Mouse (Mus musculus) C2C12 (cell line): ENCODE results near the gene Man2a2.

ENCODE experiments used
- CEBPB ChIP-seq: IDR thresholded peaks from one replicate; pipeline ENCODE4 v1.6.1; 2011; ENCODE audit warnings: low read depth, mild to moderate bottlenecking, control low read depth, moderate library complexity
- CTCF ChIP-seq: IDR thresholded peaks from one replicate; pipeline ENCODE4 v1.5.1; 2011; ENCODE audit not compliant: control insufficient read depth, insufficient read depth, insufficient read length
- FOSL1 ChIP-seq: IDR thresholded peaks from one replicate; pipeline ENCODE4 v1.8.0; 2011; ENCODE audit warnings: mild to moderate bottlenecking, low read length; ENCODE audit not compliant: poor library complexity, insufficient read depth, severe bottlenecking
- MAX ChIP-seq: IDR thresholded peaks from one replicate; pipeline ENCODE4 v1.6.1; 2011; ENCODE audit warnings: mild to moderate bottlenecking, control low read depth
- MYOD1 ChIP-seq: IDR thresholded peaks from one replicate; pipeline ENCODE4 v1.6.1; 2011; ENCODE audit warnings: low read depth; ENCODE audit not compliant: control insufficient read depth, insufficient read length
- MYOG ChIP-seq: IDR thresholded peaks from one replicate; pipeline ENCODE4 v1.6.1; 2011; ENCODE audit not compliant: control insufficient read depth, insufficient read length; ENCODE audit errors: extremely low read depth
- USF1 ChIP-seq: IDR thresholded peaks from one replicate; pipeline ENCODE4 v1.6.1; 2011; ENCODE audit warnings: low read depth, mild to moderate bottlenecking, control low read depth, moderate library complexity

- no peak for TF ChIP-seq CTCF
- TF ChIP-seq MAX, result no peak
- TF ChIP-seq USF1, result no peak
- no peak for TF ChIP-seq MYOG
- TF ChIP-seq CEBPB, result no peak
- no peak for TF ChIP-seq MYOD1
- TF ChIP-seq FOSL1, result no peak
Observed at GRCm38 (mm10) chr7:80357156-80357555, 14.0 kb downstream of the Man2a2 start.
